Mouse (Mus musculus) left cerebral cortex, postnatal 36 days (tissue): ENCODE measurements at regions not wholly inside any gene's neighbourhood (a gene's known extent, or its start where the extent isn't known, plus 50 kb on each side); places are given as distances from the start of the nearest gene placed in this dataset.

Experiments used
- DNase-seq, 2 experiments: peaks; one replicate each; pipeline ENCODE4 v3.0.0; 2021 to 2022; ENCODE audit warnings: low spot score in 2 of 2, mixed read lengths in 1 of 2
- intact Hi-C: fragments of 180-260 bp; cut with DNase I; formaldehyde crosslinking; loops from one replicate; pipeline ENCODE4 v1.15.1; 2025

GRCm38 (mm10) chr13:94619511-94619910, 169.2 kb upstream of the Tbca start:
- intact Hi-C loops, result no loop called here
- DNase-seq, result no peak

- no peak for DNase-seq
- intact Hi-C loops, result no loop called here
Measured at GRCm38 (mm10) chr13:94630055-94630454, 158.7 kb upstream of the Tbca start.

- intact Hi-C loops, result no loop called here
- DNase-seq, result no peak
Measured at GRCm38 (mm10) chr13:94630685-94631084, 158.0 kb upstream of the Tbca start.

- DNase-seq, result no peak
- intact Hi-C loops, result no loop called here
Measured at GRCm38 (mm10) chr13:94632730-94633129, 156.0 kb upstream of the Tbca start.

- no peak for DNase-seq
- intact Hi-C loops, result no loop called here
Measured at GRCm38 (mm10) chr13:94640336-94640735, 148.4 kb upstream of the Tbca start.

- DNase-seq, result no peak
- intact Hi-C loops, result no loop called here
Measured at GRCm38 (mm10) chr13:94645241-94646206, 143.2 kb upstream of the Tbca start.

GRCm38 (mm10) chr13:94646326-94646725, 142.4 kb upstream of the Tbca start:
- intact Hi-C loops, result no loop called here
- DNase-seq, result no peak

- no peak for DNase-seq
Measured at GRCm38 (mm10) chr13:94646781-94647555, 141.7 kb upstream of the Tbca start.

GRCm38 (mm10) chr13:94647566-94647965, 141.1 kb upstream of the Tbca start:
- intact Hi-C loops, result no loop called here

More at GRCm38 (mm10) chr13:94646781-94647555, 141.7 kb upstream of the Tbca start:
- intact Hi-C loops, result no loop called here

GRCm38 (mm10) chr13:94650951-94651350, 137.8 kb upstream of the Tbca start:
- intact Hi-C loops, result no loop called here
- DNase-seq, result no peak

More at GRCm38 (mm10) chr13:94647566-94647965, 141.1 kb upstream of the Tbca start:
- DNase-seq, result no peak

- DNase-seq, result no peak
Measured at GRCm38 (mm10) chr13:94667604-94668003, 121.1 kb upstream of the Tbca start.

GRCm38 (mm10) chr13:94668276-94668675, 120.4 kb upstream of the Tbca start:
- intact Hi-C loops, result no loop called here
- no peak for DNase-seq

More at GRCm38 (mm10) chr13:94667604-94668003, 121.1 kb upstream of the Tbca start:
- intact Hi-C loops, result no loop called here

GRCm38 (mm10) chr13:94669106-94669683, 119.5 kb upstream of the Tbca start:
- no peak for DNase-seq

GRCm38 (mm10) chr13:94670266-94670665, 118.4 kb upstream of the Tbca start:
- intact Hi-C loops, result no loop called here
- no peak for DNase-seq

More at GRCm38 (mm10) chr13:94669106-94669683, 119.5 kb upstream of the Tbca start:
- intact Hi-C loops, result no loop called here

- no peak for DNase-seq
- intact Hi-C loops, result no loop called here
Measured at GRCm38 (mm10) chr13:94670961-94671360, 117.7 kb upstream of the Tbca start.

- intact Hi-C loops, result no loop called here
Measured at GRCm38 (mm10) chr13:94680492-94681168, 108.1 kb upstream of the Tbca start.

GRCm38 (mm10) chr13:94681606-94682005, 107.1 kb upstream of the Tbca start:
- DNase-seq, result no peak

More at GRCm38 (mm10) chr13:94680492-94681168, 108.1 kb upstream of the Tbca start:
- DNase-seq, result no peak

GRCm38 (mm10) chr13:94685191-94685590, 103.5 kb upstream of the Tbca start:
- DNase-seq, result no peak
- intact Hi-C loops, result no loop called here

More at GRCm38 (mm10) chr13:94681606-94682005, 107.1 kb upstream of the Tbca start:
- intact Hi-C loops, result no loop called here

- intact Hi-C loops, result no loop called here
Measured at GRCm38 (mm10) chr13:94687295-94687694, 101.4 kb upstream of the Tbca start.

More at GRCm38 (mm10) chr13:94687295-94687694, 101.4 kb upstream of the Tbca start:
- no peak for DNase-seq
